12 mouse cellular contexts compared by ENCODE assay signal in genomic region chr4:124663034-124663433, GRCm38 (mm10). TPM values are rescaled to one million over a fixed set of nuclear protein-coding genes. Genes with fewer than 3 reads are reported as not detected.
DNase-seq lines count a peak whose midpoint lies in the region; ATAC-seq and TF ChIP-seq lines count a peak whose summit lies in the region.
"Had no signal": no experiment of that assay in that cellular context is flagged by ENCODE, and none has a peak within 500 bp of the region (broad histone marks: within the 10 kb centered on the region; RNA-seq: fewer than 3 reads in every experiment).

No protein-coding gene starts in this region.

- WGBS in liver, postnatal 0 days (ENCODE audit: insufficient replicate concordance): 45% methylated on average over 3 of the region's 3 CpGs
- WGBS in midbrain, postnatal 0 days: 60% methylated on average over 3 of the region's 3 CpGs
- WGBS in forebrain, embryonic 11.5 days: 61% methylated on average over 3 of the region's 3 CpGs

- TF ChIP-seq EP300 in liver, postnatal 0 days (IDR thresholded peaks at IDR 0.05; ENCODE audit: low read depth): no peak

- no peak overlapping the region for H3K27ac ChIP-seq in gastrocnemius, adult 2 months
- no peak overlapping the region for H3K27ac ChIP-seq in liver, postnatal 0 days (ENCODE audit: low read depth)
- H3K27ac ChIP-seq in midbrain, postnatal 0 days (ENCODE audit: low read depth, low read length): no peak overlapping the region
- H3K27ac ChIP-seq in forebrain, embryonic 11.5 days (ENCODE audit: low read depth, low read length): no peak overlapping the region
- H3K27ac ChIP-seq: embryonic facial prominence, embryonic 13.5 days; limb, embryonic 15.5 days had no signal

- no peak for DNase-seq in gastrocnemius, adult 2 months
- DNase-seq in gastrocnemius, postnatal 4 days (ENCODE audit: low spot score in 2 of 2): no peak
- DNase-seq in liver, postnatal 0 days: no peak
- DNase-seq in liver (no peak), NIH3T3 (ENCODE audit: low read depth) (peak; percentile 34)
- DNase-seq in midbrain, postnatal 0 days (ENCODE audit: low spot score): no peak
- no peak for DNase-seq in forebrain, embryonic 11.5 days (ENCODE audit: low spot score)
- DNase-seq in cerebellum, adult 11-12 months: no peak
- DNase-seq: thymus, postnatal 36 days had no signal

- peaks cover 67% of the 10 kb centered on the region for H3K27me3 ChIP-seq in liver, postnatal 0 days (ENCODE audit: insufficient read depth, low read length)
- H3K27me3 ChIP-seq in midbrain, postnatal 0 days (ENCODE audit: insufficient read depth, low read length): peaks cover 25% of the 10 kb centered on the region
- peaks cover 63% of the 10 kb centered on the region for H3K27me3 ChIP-seq in forebrain, embryonic 11.5 days (ENCODE audit: control insufficient read depth, insufficient read depth, low read length)

- H3K4me1 ChIP-seq in liver, postnatal 0 days (ENCODE audit: insufficient read depth): peaks cover 4% of the 10 kb centered on the region
- 0 out of 2 replicates have a peak, but pooled peaks cover 4% of the 10 kb centered on the region for H3K4me1 ChIP-seq in midbrain, postnatal 0 days (ENCODE audit: insufficient read depth, low read length)
- H3K4me1 ChIP-seq in forebrain, embryonic 11.5 days (replicated peaks; ENCODE audit: control insufficient read depth, insufficient read depth, low read length): peaks cover 20% of the 10 kb centered on the region

- H3K36me3 ChIP-seq in liver, postnatal 0 days (replicated peaks; ENCODE audit: insufficient read depth, low read length): no peaks in the 10 kb centered on the region
- no peaks in the 10 kb centered on the region for H3K36me3 ChIP-seq in midbrain, postnatal 0 days (ENCODE audit: insufficient read depth, low read length)
- no peaks in the 10 kb centered on the region for H3K36me3 ChIP-seq in forebrain, embryonic 11.5 days (ENCODE audit: control insufficient read depth, insufficient read depth, low read length)
- H3K36me3 ChIP-seq: embryonic facial prominence, embryonic 13.5 days; limb, embryonic 15.5 days had no signal

- H3K4me2 ChIP-seq in liver, postnatal 0 days (ENCODE audit: low read depth, low read length): no peak overlapping the region
- 0 out of 2 replicates have a peak overlapping the region, but pooled peaks have one; percentile 4 for H3K4me2 ChIP-seq in midbrain, postnatal 0 days (ENCODE audit: low read depth, low read length, poor library complexity, severe bottlenecking)
- no peak overlapping the region for H3K4me2 ChIP-seq in forebrain, embryonic 11.5 days (ENCODE audit: low read depth, low read length, severe bottlenecking)
- H3K4me2 ChIP-seq: embryonic facial prominence, embryonic 13.5 days; limb, embryonic 15.5 days had no signal

- H3K9ac ChIP-seq in liver, postnatal 0 days (replicated peaks): no peak overlapping the region
- no peak overlapping the region for H3K9ac ChIP-seq in midbrain, postnatal 0 days (replicated peaks; ENCODE audit: low read length, poor library complexity, severe bottlenecking)
- no peak overlapping the region for H3K9ac ChIP-seq in forebrain, embryonic 11.5 days (ENCODE audit: low read length)
- H3K9ac ChIP-seq: embryonic facial prominence, embryonic 13.5 days; limb, embryonic 15.5 days had no signal

- no peak for ATAC-seq in liver, postnatal 0 days
- no peak for ATAC-seq in midbrain, postnatal 0 days (ENCODE audit: low FRiP score)
- ATAC-seq in forebrain, embryonic 11.5 days (replicated peaks; ENCODE audit: low FRiP score): no peak

- peak; percentile 50 for TF ChIP-seq CTCF in gastrocnemius, adult 2 months (IDR thresholded peaks at IDR 0.05)
- TF ChIP-seq CTCF in liver, postnatal 0 days (IDR thresholded peaks at IDR 0.05; ENCODE audit: low read depth): peak; percentile 55
- TF ChIP-seq CTCF in midbrain, postnatal 0 days (IDR thresholded peaks at IDR 0.05): peak; percentile 66

- no peaks in the 10 kb centered on the region for H3K9me3 ChIP-seq in liver, postnatal 0 days (ENCODE audit: low read length)
- no peaks in the 10 kb centered on the region for H3K9me3 ChIP-seq in midbrain, postnatal 0 days (ENCODE audit: low read length)
- no peaks in the 10 kb centered on the region for H3K9me3 ChIP-seq in forebrain, embryonic 11.5 days (ENCODE audit: control insufficient read depth, low read length)
- H3K9me3 ChIP-seq: embryonic facial prominence, embryonic 13.5 days; limb, embryonic 15.5 days had no signal

- no peak overlapping the region for H3K4me3 ChIP-seq in gastrocnemius, adult 2 months
- H3K4me3 ChIP-seq in liver, postnatal 0 days (ENCODE audit: low read depth, low read length): no peak overlapping the region
- H3K4me3 ChIP-seq in midbrain, postnatal 0 days (ENCODE audit: low read depth, low read length): no peak overlapping the region
- H3K4me3 ChIP-seq in forebrain, embryonic 11.5 days (ENCODE audit: low read depth, low read length): no peak overlapping the region
- H3K4me3 ChIP-seq: embryonic facial prominence, embryonic 13.5 days; limb, embryonic 15.5 days had no signal

- intact Hi-C loops in gastrocnemius, adult 2 months (cut with DNase I): loop anchor here (5.0 kb wide), 1 partner anchor 521 kb away; no protein-coding TSS in a partner anchor

RNA-seq across cellular contexts. Expression of gene Pou3f1, which starts 6.4 kb away (rescaled TPM):
- total RNA-seq in gastrocnemius, adult 2 months (2021): under 1 TPM; 0.14 to 0.26 TPM
- 1 to 10 TPM; 4.2 to 4.4 TPM for total RNA-seq in gastrocnemius, postnatal 4 days (2021)
- polyA plus RNA-seq in liver, postnatal 0 days (2015; fragmentation: Nextera tagmentation; extraction: Ambion mirVana): not detected in 2 replicates
- total RNA-seq in midbrain, postnatal 0 days (2014; rRNA removed): 17.7 and 19.8 TPM in 2 replicates
- 11.4 and 11.5 TPM in 2 replicates for polyA plus RNA-seq in midbrain, postnatal 0 days (2015; fragmentation: Nextera tagmentation; extraction: Ambion mirVana)
- polyA plus RNA-seq in forebrain, embryonic 11.5 days (2014; fragmentation: Nextera tagmentation; extraction: Ambion mirVana): 8.6 and 11.7 TPM in 2 replicates

RNA-seq across cellular contexts. Expression of gene Utp11, which starts 30.4 kb away (rescaled TPM):
- total RNA-seq in gastrocnemius, adult 2 months (2021): 10 to 100 TPM; 17.5 to 21.5 TPM
- total RNA-seq in gastrocnemius, postnatal 4 days (2021): 10 to 100 TPM; 32.1 to 39.2 TPM
- polyA plus RNA-seq in liver, postnatal 0 days (2015; fragmentation: Nextera tagmentation; extraction: Ambion mirVana): 20.1 and 21.6 TPM in 2 replicates
- 10.3 and 10.9 TPM in 2 replicates for total RNA-seq in midbrain, postnatal 0 days (2014; rRNA removed)
- 30.7 and 31.7 TPM in 2 replicates for polyA plus RNA-seq in midbrain, postnatal 0 days (2015; fragmentation: Nextera tagmentation; extraction: Ambion mirVana)
- 55.3 and 63.2 TPM in 2 replicates for polyA plus RNA-seq in forebrain, embryonic 11.5 days (2014; fragmentation: Nextera tagmentation; extraction: Ambion mirVana)

RNA-seq across cellular contexts. Expression of gene Fhl3, which starts 37.5 kb away (rescaled TPM):
- 100 to 1,000 TPM; 151 to 515 TPM for total RNA-seq in gastrocnemius, adult 2 months (2021)
- 10 to 100 TPM; 73.0 to 81.8 TPM for total RNA-seq in gastrocnemius, postnatal 4 days (2021)
- 2.5 and 2.7 TPM in 2 replicates for polyA plus RNA-seq in liver, postnatal 0 days (2015; fragmentation: Nextera tagmentation; extraction: Ambion mirVana)
- 5.0 and 6.9 TPM in 2 replicates for total RNA-seq in midbrain, postnatal 0 days (2014; rRNA removed)
- 1.7 and 2.0 TPM in 2 replicates for polyA plus RNA-seq in midbrain, postnatal 0 days (2015; fragmentation: Nextera tagmentation; extraction: Ambion mirVana)
- polyA plus RNA-seq in forebrain, embryonic 11.5 days (2014; fragmentation: Nextera tagmentation; extraction: Ambion mirVana): 5.5 and 6.4 TPM in 2 replicates

RNA-seq across cellular contexts. Expression of gene Sf3a3, which starts 51.5 kb away (rescaled TPM):
- total RNA-seq in gastrocnemius, adult 2 months (2021): 10 to 100 TPM; 11.1 to 14.3 TPM
- total RNA-seq in gastrocnemius, postnatal 4 days (2021): 10 to 100 TPM; 38.0 to 46.9 TPM
- 37.1 and 37.2 TPM in 2 replicates for polyA plus RNA-seq in liver, postnatal 0 days (2015; fragmentation: Nextera tagmentation; extraction: Ambion mirVana)
- 32.8 and 34.3 TPM in 2 replicates for total RNA-seq in midbrain, postnatal 0 days (2014; rRNA removed)
- 73.8 and 75.9 TPM in 2 replicates for polyA plus RNA-seq in midbrain, postnatal 0 days (2015; fragmentation: Nextera tagmentation; extraction: Ambion mirVana)
- polyA plus RNA-seq in forebrain, embryonic 11.5 days (2014; fragmentation: Nextera tagmentation; extraction: Ambion mirVana): 218 and 220 TPM in 2 replicates

RNA-seq across cellular contexts. Expression of gene 3100002H09Rik, which starts 52.4 kb away (rescaled TPM):
- total RNA-seq in gastrocnemius, adult 2 months (2021): not detected
- total RNA-seq in gastrocnemius, postnatal 4 days (2021): not detected
- polyA plus RNA-seq in liver, postnatal 0 days (2015; fragmentation: Nextera tagmentation; extraction: Ambion mirVana): not detected in 2 replicates
- total RNA-seq in midbrain, postnatal 0 days (2014; rRNA removed): not detected in 2 replicates
- polyA plus RNA-seq in midbrain, postnatal 0 days (2015; fragmentation: Nextera tagmentation; extraction: Ambion mirVana): 0.19 TPM in 1 of 2 replicates, not detected in the other
- polyA plus RNA-seq in forebrain, embryonic 11.5 days (2014; fragmentation: Nextera tagmentation; extraction: Ambion mirVana): 0.67 TPM in 1 of 2 replicates, not detected in the other
- polyA plus RNA-seq: embryonic facial prominence, embryonic 13.5 days; heart, embryonic 14.5 days; limb, embryonic 15.5 days had no signal

Comparison
In these comparisons a context has a peak if more than half of its experiments do, and no peak if none do; other contexts are left out.
1. RNA of gene Pou3f1, which starts 6.4 kb away (total RNA-seq): 17.7 to 19.8 TPM in midbrain, postnatal 0 days and 4.2 to 4.4 TPM in gastrocnemius, postnatal 4 days; 0.14 to 0.26 TPM in gastrocnemius, adult 2 months; every median in the first group is over 4 times any median in the second.
2. Peak in every context shown above with its lines, with median percentiles within 50 percentile points of each other: CTCF ChIP-seq.